In the genomic region with DNA sequence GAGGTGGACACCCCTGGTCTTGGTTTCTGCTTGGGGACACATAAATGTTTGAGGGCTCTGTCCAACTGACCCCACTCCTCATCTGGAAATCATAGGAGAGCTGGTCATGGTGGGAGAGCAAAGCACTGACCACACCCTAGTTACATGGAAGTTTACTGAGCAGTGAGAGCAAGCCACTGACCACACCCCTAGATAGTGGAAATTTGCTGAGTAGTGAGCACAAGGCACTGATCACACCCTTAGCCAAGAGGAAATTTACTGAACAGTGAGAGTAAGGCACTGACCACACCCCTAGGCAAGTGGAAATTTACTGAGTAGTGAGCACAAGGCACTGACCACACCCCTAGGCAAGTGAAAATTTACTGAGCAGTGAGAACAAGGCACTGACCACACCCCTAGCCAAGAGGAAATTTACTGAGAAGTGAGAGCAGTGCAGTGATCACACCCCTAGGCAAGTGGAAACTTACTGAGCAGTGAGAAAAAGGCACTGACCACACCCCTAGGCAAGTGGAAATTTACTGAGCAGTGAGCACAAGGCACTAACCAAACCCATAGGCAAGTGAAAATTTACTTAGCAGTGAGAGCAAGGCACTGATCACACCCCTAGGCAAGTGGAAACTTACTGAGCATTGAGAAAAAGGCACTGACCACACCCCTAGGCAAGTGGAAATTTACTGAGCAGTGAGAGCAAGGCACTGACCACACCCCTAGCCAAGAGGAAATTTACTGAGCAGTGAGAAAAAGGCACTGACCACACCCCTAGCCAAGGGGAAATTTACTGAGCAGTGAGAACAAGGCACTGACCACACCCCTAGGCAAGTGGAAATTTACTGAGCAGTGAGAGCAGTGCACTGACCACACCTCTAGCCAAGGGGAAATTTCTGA, we compare ENCODE assay signal across 17 mouse cellular contexts. TPM values are rescaled to one million over a fixed set of nuclear protein-coding genes. Genes with fewer than 3 reads are reported as not detected.
DNase-seq lines count a peak whose midpoint lies in the region; ATAC-seq and TF ChIP-seq lines count a peak whose summit lies in the region.
"Had no signal": no experiment of that assay in that cellular context is flagged by ENCODE, and none has a peak within 500 bp of the region (broad histone marks: within the 10 kb centered on the region; RNA-seq: fewer than 3 reads in every experiment).

No protein-coding gene starts in this region.

- H3K27ac ChIP-seq in ES-E14 (ENCODE audit: insufficient read depth, low read depth, low read length, poor library complexity, severe bottlenecking) = peak overlapping the region; percentile 83
- H3K27ac ChIP-seq: embryonic facial prominence, embryonic 15.5 days; forebrain, embryonic 15.5 days; heart, embryonic 10.5 days; limb, embryonic 12.5 days; liver, embryonic 15.5 days had no signal

- H3K4me3 ChIP-seq in ES-E14 (ENCODE audit: insufficient read depth in 1 of 2, low read depth in 1 of 2, low read length in 2 of 2, poor library complexity in 1 of 2, severe bottlenecking in 1 of 2) = no peak overlapping the region
- H3K4me3 ChIP-seq: embryonic facial prominence, embryonic 15.5 days; forebrain, embryonic 15.5 days; heart, embryonic 10.5 days; limb, embryonic 12.5 days; liver, embryonic 15.5 days; megakaryocyte, embryonic 14.5 days had no signal

- H3K4me1 ChIP-seq in ES-E14 (ENCODE audit: control insufficient read depth in 2 of 2, insufficient read depth in 2 of 2, low read length in 2 of 2, poor library complexity in 1 of 2) = peaks cover 0 to 11% of the 10 kb centered on the region in 2 experiments; a peak in 2 of 4 replicates
- H3K4me1 ChIP-seq: embryonic facial prominence, embryonic 15.5 days; forebrain, embryonic 15.5 days; heart, embryonic 10.5 days; limb, embryonic 12.5 days had no signal

- peak; percentile 55 for DNase-seq in CD4-positive helper T cell, adult 2 months (ENCODE audit: low read depth, low spot score)
- DNase-seq in ES-E14 (ENCODE audit: low read depth, low spot score) = no peak
- DNase-seq in naive thymus-derived CD4-positive, alpha-beta T cell, adult 2 months (ENCODE audit: low read depth) = peak; percentile 24
- no peak for DNase-seq in spleen, postnatal 10 days (ENCODE audit: low spot score in 2 of 2)
- no peak for DNase-seq in urinary bladder, postnatal 14 days (ENCODE audit: low spot score)
- no peak for DNase-seq in layer of hippocampus, adult 9-10 months (ENCODE audit: low spot score)
- DNase-seq: adrenal gland, postnatal 14 days; heart, postnatal 4 days; layer of hippocampus, postnatal 36 days had no signal

- no peaks in the 10 kb centered on the region for H3K36me3 ChIP-seq in ES-E14 (ENCODE audit: control insufficient read depth, insufficient read depth, low read length, poor library complexity, severe bottlenecking)
- H3K36me3 ChIP-seq: embryonic facial prominence, embryonic 15.5 days; forebrain, embryonic 15.5 days; heart, embryonic 10.5 days; limb, embryonic 12.5 days; liver, embryonic 15.5 days had no signal

- H3K9ac ChIP-seq in ES-E14 (ENCODE audit: insufficient read depth, low read depth, low read length, poor library complexity, severe bottlenecking) = no peak overlapping the region
- H3K9ac ChIP-seq: embryonic facial prominence, embryonic 15.5 days; forebrain, embryonic 15.5 days; limb, embryonic 12.5 days; liver, embryonic 15.5 days had no signal

- no peaks in the 10 kb centered on the region for H3K9me3 ChIP-seq in ES-E14 (ENCODE audit: control insufficient read depth, insufficient read depth, low read depth, low read length)
- H3K9me3 ChIP-seq: embryonic facial prominence, embryonic 15.5 days; forebrain, embryonic 15.5 days; heart, embryonic 10.5 days; limb, embryonic 12.5 days; liver, embryonic 15.5 days had no signal

- ATAC-seq in erythroblast, adult 5-6 weeks (replicated peaks; ENCODE audit: low FRiP score, poor library complexity, severe bottlenecking) = peak; percentile 56; the same call in 1 of the 2 replicates
- ATAC-seq: forebrain, embryonic 15.5 days; inflammation-experienced regulatory T-cells, adult 6 months had no signal

- in situ Hi-C loops in ES-E14 (cut with MboI; ENCODE audit: low sequenced_read_pairs in 2 of 2, unreplicated experiment in 2 of 2) = no loop called here

TF ChIP-seq in ES-E14, 5 proteins besides CTCF, POLR2A, EP300 and RAD21:
- TF ChIP-seq CHD2 (IDR thresholded peaks at IDR 0.05; ENCODE audit: low read depth, low read length) = no peak
- no peak for TF ChIP-seq HCFC1 (IDR thresholded peaks at IDR 0.05; ENCODE audit: borderline replicate concordance, insufficient read depth, low read length)
- TF ChIP-seq ZC3H11A (IDR thresholded peaks at IDR 0.05; ENCODE audit: borderline replicate concordance, low read depth, low read length) = no peak
- no peak for TF ChIP-seq MAFK (IDR thresholded peaks at IDR 0.05; ENCODE audit: insufficient read depth, low read depth, low read length)
- no peak for TF ChIP-seq ZNF384 (IDR thresholded peaks at IDR 0.05; ENCODE audit: low read depth, low read length)

RNA-seq across cellular contexts. Expression of gene Tnfrsf22, which starts 17.2 kb away (rescaled TPM):
- 12.9 and 18.7 TPM in 2 replicates for total RNA-seq in ES-E14 (2012; rRNA removed)
- total RNA-seq in erythroblast, adult 5-6 weeks (2015; ENCODE audit: low replicate concordance) = 1.7 and 3.7 TPM in 2 replicates
- total RNA-seq in erythroblast, adult 5-6 weeks (2017; ENCODE audit: low replicate concordance) = 0.34 TPM in 1 of 2 replicates, not detected in the other

RNA-seq across cellular contexts. Expression of gene Tnfrsf23, which starts 19.0 kb away (rescaled TPM):
- 2.3 and 3.0 TPM in 2 replicates for total RNA-seq in ES-E14 (2012; rRNA removed)
- 3.3 and 4.0 TPM in 2 replicates for total RNA-seq in erythroblast, adult 5-6 weeks (2015; ENCODE audit: low replicate concordance)
- total RNA-seq in erythroblast, adult 5-6 weeks (2017; ENCODE audit: low replicate concordance) = 0.28 TPM in 1 of 2 replicates, not detected in the other

RNA-seq across cellular contexts. Expression of gene Tnfrsf26, which starts 38.1 kb away (rescaled TPM):
- total RNA-seq in ES-E14 (2012; rRNA removed) = 0.11 and 0.18 TPM in 2 replicates
- 3.5 and 5.2 TPM in 2 replicates for total RNA-seq in erythroblast, adult 5-6 weeks (2015; ENCODE audit: low replicate concordance)
- total RNA-seq in erythroblast, adult 5-6 weeks (2017; ENCODE audit: low replicate concordance) = 4.2 and 4.4 TPM in 2 replicates

Comparison
In these comparisons a context has a peak if more than half of its experiments do, and no peak if none do; other contexts are left out.
1. DNase-seq: peak in CD4-positive helper T cell, adult 2 months (single experiment) and naive thymus-derived CD4-positive, alpha-beta T cell, adult 2 months (single experiment); none in ES-E14 (single experiment), spleen, postnatal 10 days (0 of 2), urinary bladder, postnatal 14 days (single experiment) and layer of hippocampus, adult 9-10 months (single experiment).